Mouse (Mus musculus): Measurements from ENCODE around the gene Cxxc4. TPM values are rescaled to one million over a fixed set of nuclear protein-coding genes. Genes with fewer than 3 reads are reported as not detected.

Cxxc4 gene
- polyA plus RNA-seq, 2 experiments from 2014 or later: 0.19 TPM; not detected in 1

- ATAC-seq: no peak
These were observed 7.6 kb downstream of the Cxxc4 start for GRCm38 (mm10) chr3:134243850-134244247.

- ATAC-seq: no peak
These were observed 17.9 kb downstream of the Cxxc4 start for GRCm38 (mm10) chr3:134254221-134254620.

- ATAC-seq: no peak
These were observed 22.4 kb downstream of the Cxxc4 start for GRCm38 (mm10) chr3:134258715-134259114.

- no peak for ATAC-seq
These were observed 23.0 kb downstream of the Cxxc4 start for GRCm38 (mm10) chr3:134259300-134259699.

- ATAC-seq: no peak
These were observed 43.4 kb downstream of the Cxxc4 start for GRCm38 (mm10) chr3:134279655-134280054.

- no peak for ATAC-seq
These were observed 45.5 kb downstream of the Cxxc4 start for GRCm38 (mm10) chr3:134281527-134282370.

GRCm38 (mm10) chr3:134295217-134295616, 58.9 kb downstream of the Cxxc4 start:
- no peak for ATAC-seq

GRCm38 (mm10) chr3:134302681-134303491, 66.6 kb downstream of the Cxxc4 start:
- no peak for ATAC-seq

GRCm38 (mm10) chr3:134303492-134303808, 67.2 kb downstream of the Cxxc4 start:
- ATAC-seq: no peak

GRCm38 (mm10) chr3:134306507-134306906, 70.2 kb downstream of the Cxxc4 start:
- ATAC-seq: no peak

GRCm38 (mm10) chr3:134307801-134308200, 71.5 kb downstream of the Cxxc4 start:
- ATAC-seq: no peak
